Mouse (Mus musculus) heart, adult 9 months (tissue): ENCODE measurements around the gene Rras2.
A peak's percentile ranks its signal among the peaks of the same experiment; 100 is the strongest.

Source experiments
- DNase-seq, 2 experiments: peaks; one replicate each; pipeline ENCODE4 v3.0.0; 2022; ENCODE audit warnings: low spot score in 2 of 2

Gene Rras2

DNA sequence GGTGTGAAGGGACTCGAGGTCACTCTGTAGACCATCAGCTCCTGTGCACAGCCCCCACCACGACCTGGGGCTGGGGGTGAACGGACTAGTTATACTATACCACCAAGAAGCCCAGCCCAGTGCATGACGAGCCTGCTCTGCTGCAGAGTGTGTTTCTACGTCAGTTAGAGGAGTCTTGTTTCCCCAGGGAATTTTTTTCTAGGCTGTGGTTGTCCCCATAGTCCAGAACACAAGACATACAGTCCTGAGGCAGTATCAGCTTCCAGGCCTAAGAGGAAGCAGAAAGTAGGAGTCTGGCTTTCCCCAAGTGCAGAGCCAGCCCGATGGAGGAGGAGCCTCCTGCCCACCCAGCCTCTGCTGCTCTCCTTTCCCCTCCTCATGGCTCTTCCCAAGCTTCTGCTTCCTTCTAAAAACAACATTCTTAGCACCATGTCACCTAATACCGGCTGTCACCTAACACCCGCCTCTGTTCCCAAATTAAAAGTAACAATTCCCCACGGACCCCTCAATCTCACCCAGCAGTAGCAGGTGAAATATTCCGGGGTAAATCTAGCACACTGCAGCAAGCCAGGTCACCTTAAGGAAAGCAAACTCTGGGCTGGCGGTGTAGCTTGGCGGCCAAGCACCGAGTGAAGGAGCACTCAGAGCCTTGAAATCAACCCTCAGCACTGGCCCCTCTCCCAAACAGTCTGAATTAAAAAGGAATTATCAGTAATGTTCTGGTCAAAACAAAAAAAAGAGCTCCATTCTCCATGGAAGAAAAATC lies 45.5 kb downstream of the Rras2 start:
- peak in 1 of 2 experiments; percentile 39 for DNase-seq

DNA sequence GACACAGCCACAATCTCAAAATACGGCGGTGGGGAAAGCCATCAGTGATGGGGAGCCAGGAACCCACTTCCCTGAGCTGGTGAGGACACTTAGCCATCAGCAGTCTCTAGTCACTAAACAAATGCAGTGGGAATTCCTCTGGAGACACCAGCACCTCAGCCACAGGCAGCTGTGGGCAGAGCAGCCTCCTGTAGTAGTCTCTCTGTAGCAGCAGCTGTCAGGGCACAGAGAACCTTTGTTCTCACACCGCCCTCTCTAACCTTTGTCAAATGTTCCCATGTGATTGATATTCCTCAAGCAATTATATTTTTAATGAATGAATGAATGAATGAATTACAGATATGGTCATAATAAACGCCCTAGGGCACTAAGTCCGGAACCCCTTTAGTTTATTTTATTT lies 46.2 kb downstream of the Rras2 start:
- DNase-seq, result no peak

GRCm38 (mm10) chr7:114070458-114070840 lies 47.1 kb downstream of the Rras2 start:
- no peak for DNase-seq

DNA sequence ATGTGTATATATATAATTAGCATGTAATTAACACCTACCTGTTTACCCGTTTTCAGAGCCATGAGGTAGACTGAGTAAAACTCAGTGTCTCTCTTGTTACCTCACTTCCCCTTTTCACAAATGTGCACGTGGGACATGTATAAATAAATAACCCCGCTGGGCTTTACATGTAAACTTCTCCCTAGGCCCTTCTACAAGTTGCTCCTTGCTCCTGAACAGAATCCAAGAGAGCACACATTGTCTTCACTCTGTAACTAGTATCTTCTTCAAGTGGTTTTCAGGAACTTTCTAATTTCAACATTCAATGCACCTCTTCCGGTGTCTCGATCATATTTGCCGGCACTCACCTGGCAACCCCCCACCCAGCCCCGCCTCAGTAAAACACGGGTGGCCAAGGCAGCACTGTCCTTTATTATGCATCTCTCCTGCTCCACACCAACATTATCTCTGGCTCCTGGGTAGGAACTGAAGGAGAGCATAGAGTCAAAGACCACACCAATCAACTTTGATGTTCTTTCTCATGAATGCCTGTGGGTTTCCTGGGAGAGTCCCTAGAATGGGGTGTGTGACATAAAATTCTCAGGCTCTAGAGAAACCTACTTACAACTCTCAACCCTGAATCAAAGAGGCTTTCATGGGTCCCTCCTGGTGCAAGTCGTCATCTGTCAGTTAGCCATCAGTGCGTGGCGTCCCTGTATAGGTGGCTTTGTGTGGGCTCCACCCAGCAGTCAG lies 47.7 kb downstream of the Rras2 start:
- DNase-seq, result no peak

GRCm38 (mm10) chr7:114068956-114069533 lies 48.5 kb downstream of the Rras2 start:
- no peak for DNase-seq

DNA sequence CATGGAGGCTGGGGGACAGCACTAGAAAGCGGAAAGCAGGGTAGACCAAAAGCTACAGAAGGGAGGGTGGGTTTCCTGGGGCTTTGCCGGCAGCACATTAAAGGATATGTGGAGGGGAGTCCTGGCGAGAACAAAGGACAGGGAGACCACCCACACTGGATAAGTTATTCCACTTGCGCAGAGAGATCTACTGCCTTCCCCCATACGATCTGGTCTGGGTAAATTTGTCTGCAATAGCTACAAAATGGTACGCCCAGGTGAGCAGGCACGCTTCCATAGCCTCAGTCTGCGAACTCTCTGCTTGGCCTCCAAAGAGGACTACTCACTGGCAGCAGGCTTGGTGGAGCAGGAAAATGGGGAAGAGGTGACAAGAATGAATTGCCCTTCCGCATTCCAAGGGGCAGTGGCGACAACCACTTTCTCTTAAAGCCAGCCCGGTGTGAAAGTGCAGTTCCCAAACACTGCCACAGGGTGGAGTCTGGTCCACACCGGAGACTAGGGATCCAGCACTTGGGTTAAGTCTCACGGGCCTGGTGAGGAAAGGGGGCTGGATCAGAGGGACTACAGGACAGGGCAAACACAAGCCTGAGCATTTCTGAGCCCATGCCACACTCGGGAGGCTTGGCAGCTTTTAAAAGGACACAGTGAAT lies 50.9 kb downstream of the Rras2 start:
- peak; percentile 85 to 86 for DNase-seq

GRCm38 (mm10) chr7:114065407-114066185 lies 52.0 kb downstream of the Rras2 start:
- DNase-seq, result no peak

- DNase-seq, result no peak
These were observed 53.6 kb downstream of the Rras2 start for GRCm38 (mm10) chr7:114063966-114064365.

- DNase-seq, result peak; percentile 43 to 59
These were observed 54.0 kb downstream of the Rras2 start for GRCm38 (mm10) chr7:114063534-114063933.

DNA sequence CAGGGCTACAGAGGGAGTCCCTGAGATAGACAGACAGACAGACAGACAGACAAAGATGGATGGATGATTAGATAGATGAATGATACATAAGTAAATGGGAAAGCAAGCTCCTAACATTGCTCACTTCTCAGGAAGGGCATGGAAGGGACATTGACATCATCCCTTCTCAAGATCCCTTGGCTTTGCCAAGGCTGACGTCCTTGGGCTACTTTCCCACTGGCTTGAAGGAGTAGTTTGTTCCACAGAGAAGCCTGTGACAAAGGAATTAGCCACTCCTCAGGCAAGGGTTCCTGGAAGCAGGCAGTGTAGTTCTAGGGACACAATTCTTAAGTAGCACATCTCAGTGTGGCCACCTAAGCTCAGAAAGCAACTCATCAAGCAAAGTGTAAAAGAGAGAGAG lies 55.1 kb downstream of the Rras2 start:
- peak in 1 of 2 experiments; percentile 29 for DNase-seq

DNA sequence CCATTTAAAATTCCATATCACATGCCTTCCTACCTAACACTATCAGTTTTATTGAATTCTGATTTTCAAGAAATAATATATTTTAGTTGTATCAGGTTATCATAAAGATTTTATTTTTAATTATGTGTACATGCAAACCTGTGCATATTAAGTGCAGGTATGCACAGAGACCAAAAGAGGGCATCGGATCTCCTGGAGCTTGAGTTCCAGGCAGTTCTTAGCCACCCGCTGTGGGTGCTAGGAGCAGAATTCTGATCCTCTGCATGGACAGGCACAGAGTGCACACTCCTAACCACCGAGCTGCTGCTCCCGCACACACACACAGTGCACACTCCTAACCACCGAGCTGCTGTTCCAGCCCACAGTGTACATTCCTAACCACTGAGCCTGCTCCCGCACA lies 57.1 kb downstream of the Rras2 start:
- no peak for DNase-seq

DNA sequence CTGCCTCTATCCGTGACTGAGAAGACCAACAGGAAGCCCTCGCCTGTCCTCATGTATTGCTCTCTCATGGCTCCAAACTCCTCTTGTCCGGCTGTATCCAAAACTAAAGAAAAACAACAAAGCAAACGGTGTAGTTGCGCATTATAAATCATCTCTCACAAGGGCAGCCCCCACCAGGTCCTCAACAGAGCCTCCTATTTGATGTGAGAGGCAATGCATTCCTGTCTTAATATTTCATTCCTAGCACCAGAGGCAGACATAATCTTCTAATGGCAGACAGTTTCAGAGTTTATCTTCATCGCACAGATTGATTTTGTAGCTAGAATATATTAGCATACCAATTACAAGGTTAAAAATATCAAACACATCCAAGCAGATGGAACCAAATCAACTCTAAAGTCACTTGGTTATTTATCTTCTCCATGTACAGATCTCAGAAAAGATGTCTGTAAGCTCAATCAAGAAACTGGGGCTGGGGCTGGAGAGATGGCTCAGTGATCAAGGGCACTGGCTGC lies 58.6 kb downstream of the Rras2 start:
- DNase-seq, result no peak

GRCm38 (mm10) chr7:114058166-114058565 lies 59.4 kb downstream of the Rras2 start:
- no peak for DNase-seq

DNA sequence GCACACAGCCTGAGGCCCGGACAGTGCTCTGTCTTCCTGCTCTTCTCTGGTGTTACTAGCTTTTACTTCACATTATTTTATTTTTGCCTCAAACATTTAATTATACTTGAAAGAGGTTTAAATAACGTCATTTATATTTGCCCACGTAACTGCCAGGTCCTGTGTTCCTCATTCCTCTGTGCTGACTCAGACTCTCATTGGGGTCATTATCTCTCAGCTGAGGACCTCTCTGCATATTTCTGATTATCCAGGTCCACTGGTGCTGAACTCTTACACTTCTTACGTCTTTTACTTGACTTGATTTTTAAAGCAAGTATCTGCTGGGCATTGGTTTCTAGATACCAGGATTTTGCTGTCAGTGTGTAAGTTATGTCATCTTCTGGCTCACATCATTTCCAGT lies 63.9 kb downstream of the Rras2 start:
- DNase-seq, result no peak

DNA sequence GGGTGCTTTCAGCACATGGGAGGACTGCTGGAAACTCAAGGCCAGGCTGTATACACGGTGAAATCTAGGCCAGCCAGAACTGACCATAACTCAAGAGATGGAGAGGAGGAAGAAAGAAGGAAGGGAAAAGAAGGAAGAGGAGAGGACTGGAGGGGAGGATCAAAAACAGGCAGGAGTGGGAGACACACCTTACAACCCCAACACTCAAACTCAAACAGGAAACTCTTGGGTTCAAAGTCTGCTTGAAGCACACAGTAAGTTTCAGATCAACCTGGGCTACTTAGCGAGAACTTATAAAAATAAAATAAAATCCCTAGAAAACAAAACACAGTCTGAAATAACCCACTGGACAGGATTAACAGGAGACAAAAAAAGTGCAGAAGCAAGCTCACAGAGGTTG lies 71.8 kb downstream of the Rras2 start:
- DNase-seq, result no peak

GRCm38 (mm10) chr7:114043929-114044549 lies 73.5 kb downstream of the Rras2 start:
- no peak for DNase-seq

DNA sequence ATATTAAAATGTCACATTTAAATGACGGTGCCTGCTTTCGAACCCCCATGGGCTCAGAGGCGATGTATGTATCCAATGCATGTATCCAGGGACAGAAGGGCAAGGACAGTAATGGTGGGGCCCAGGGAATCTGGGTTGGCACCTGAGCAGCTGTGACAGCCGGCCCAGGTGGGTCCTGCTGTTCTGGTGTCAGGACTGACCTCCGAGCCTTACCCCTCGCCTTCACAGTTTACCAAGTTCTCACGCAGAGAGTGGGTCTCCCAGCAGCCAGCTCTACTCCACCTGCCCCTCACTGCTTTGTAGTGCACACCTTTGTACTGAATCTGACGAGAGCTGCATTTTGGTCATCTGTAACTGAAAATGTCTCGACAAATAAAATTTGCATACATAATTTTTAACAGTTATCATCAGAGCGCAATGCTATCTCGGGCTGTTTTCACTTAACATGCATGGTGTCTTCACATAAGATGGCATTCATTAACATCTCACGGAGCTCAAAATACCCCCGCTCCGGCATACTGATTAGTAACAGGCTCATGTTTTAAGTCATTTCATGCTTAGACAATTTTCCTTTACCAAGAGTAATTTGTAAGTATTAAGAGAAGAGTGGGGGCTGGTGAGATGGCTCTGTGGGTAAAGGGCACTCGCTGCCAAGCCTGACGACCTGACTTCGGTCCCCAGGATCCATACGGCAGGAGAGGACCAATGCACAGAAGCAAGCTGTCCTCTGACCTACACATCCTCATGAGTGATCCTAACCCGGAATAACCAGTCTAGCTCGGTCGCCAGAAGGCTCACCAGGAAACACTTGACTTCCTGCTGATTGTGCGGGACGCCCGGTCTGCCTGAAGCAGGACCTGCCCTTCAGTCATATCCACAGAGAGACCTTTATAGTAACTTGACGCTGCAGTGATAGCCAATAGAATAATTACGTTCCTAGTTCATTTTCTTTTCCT lies 74.3 kb downstream of the Rras2 start:
- DNase-seq, result peak; percentile 29 to 52

- no peak for DNase-seq
These were observed 76.2 kb downstream of the Rras2 start for GRCm38 (mm10) chr7:114041349-114041748.

GRCm38 (mm10) chr7:114037237-114037636 lies 80.3 kb downstream of the Rras2 start:
- no peak for DNase-seq

- DNase-seq, result peak; percentile 36 to 65
These were observed 88.0 kb downstream of the Rras2 start for GRCm38 (mm10) chr7:114029596-114029995.
